21 mouse cellular contexts compared by ENCODE assay signal in the genomic region with DNA sequence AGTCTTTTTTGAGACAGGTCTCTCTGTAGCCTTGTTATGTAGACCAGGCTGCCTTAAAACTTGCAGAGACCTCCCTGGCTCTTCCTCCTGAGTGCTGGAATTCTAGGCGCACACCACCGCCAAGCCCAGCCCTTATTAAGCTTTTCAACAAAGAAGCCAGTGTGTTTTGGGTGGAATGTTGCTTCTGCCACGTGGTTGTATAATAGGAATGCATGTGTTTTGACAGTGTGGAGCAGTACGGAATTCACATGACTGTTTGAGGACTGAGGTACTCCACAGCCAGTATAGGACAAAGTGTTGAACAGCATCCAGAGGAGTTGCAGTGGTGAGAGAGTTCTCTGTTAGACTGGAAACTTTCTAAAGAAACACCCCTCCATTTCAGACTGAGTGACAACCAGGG.
"Had no signal": no experiment of that assay in that cellular context is flagged by ENCODE, and none has a peak within 500 bp of the region (broad histone marks: within the 10 kb centered on the region; RNA-seq: fewer than 3 reads in every experiment).

No protein-coding gene starts in this region.

- H3K27me3 ChIP-seq: lung, embryonic 15.5 days; megakaryocyte, embryonic 14.5 days; neural tube, embryonic 12.5 days; neural tube, embryonic 15.5 days had no signal

- H3K4me2 ChIP-seq: liver, embryonic 11.5 days; lung, embryonic 15.5 days; midbrain, embryonic 11.5 days; neural tube, embryonic 12.5 days; neural tube, embryonic 15.5 days had no signal

- H3K9me3 ChIP-seq: lung, embryonic 15.5 days; megakaryocyte, embryonic 14.5 days; neural tube, embryonic 12.5 days; neural tube, embryonic 15.5 days had no signal

- H3K4me3 ChIP-seq: lung, embryonic 15.5 days; megakaryocyte, embryonic 14.5 days; neural tube, embryonic 12.5 days; neural tube, embryonic 15.5 days had no signal

- H3K36me3 ChIP-seq: lung, embryonic 15.5 days; neural tube, embryonic 15.5 days had no signal

- H3K27ac ChIP-seq: liver, embryonic 14.5 days; lung, embryonic 15.5 days; neural tube, embryonic 12.5 days; neural tube, embryonic 15.5 days; stomach, postnatal 0 days had no signal

- H3K9ac ChIP-seq: liver, embryonic 14.5 days; lung, embryonic 15.5 days; neural tube, embryonic 12.5 days; neural tube, embryonic 15.5 days had no signal

- DNase-seq: kidney, adult 8-10 months; kidney, postnatal 14 days; kidney, postnatal 4 days; lung, adult 18-20 months; lung, postnatal 10 days; lung, postnatal 36 days; midbrain, embryonic 14.5 days; right cerebral cortex, adult 18-20 months; right cerebral cortex, postnatal 14 days; right cerebral cortex, postnatal 4 days; thymus, adult 2 months; thymus, postnatal 14 days; thymus, postnatal 4 days had no signal
